Mouse (Mus musculus): ENCODE results near the gene Aoah. TPM values are rescaled to one million over a fixed set of nuclear protein-coding genes. Genes with fewer than 3 reads are reported as not detected.

Gene Aoah
- under 1 TPM; 0.33 to 0.52 TPM for total RNA-seq (2021)
- long read RNA-seq, experiment 1 = 0 reads
- long read RNA-seq, experiment 2 = 0 reads

- TF ChIP-seq CTCF (IDR thresholded peaks at IDR 0.05) = no peak
- DNase-seq (ENCODE audit: extremely low spot score in 1 of 2, low spot score in 2 of 2) = no peak
- no peak within 1 kb of the TSS for H3K4me3 ChIP-seq
- intact Hi-C loops (cut with DNase I) = no loop called here
- H3K27ac ChIP-seq = no peak within 1 kb of the TSS
Measured at GRCm38 (mm10) chr13:20793901-20794300, at the start of gene Aoah. Gene Aoah (plus strand): TSS chr13:20794113.

- Histone ChIP-seq H3K27ac (no peak overlapping the region), H3K4me3 (no peak overlapping the region)
- no peak for TF ChIP-seq CTCF (IDR thresholded peaks at IDR 0.05)
- DNase-seq (ENCODE audit: extremely low spot score in 1 of 2, low spot score in 2 of 2) = no peak
- intact Hi-C loops (cut with DNase I) = no loop called here
Measured at GRCm38 (mm10) chr13:20754843-20755242, 39.1 kb upstream of the Aoah start.

DNA sequence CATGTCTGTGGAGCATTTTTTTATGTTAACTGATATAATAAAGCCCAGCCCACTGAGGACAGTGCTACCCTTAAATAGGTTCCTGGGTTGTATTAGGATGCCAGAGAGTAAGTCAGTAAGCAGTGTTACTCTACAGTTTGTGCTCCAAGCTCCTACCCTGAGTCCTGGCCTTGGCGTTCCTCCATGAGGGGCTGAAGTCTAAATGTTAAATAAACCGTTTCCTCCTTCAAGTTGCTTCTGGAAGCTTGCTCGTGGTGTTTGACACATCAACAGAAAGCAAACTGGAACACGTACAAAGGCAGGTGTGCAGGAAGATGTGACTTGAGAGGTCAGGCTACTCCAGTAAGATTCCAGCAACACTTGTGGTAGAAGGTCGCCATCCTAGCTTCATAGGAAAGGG, 10.3 kb upstream of the Aoah start:
- no peak for TF ChIP-seq CTCF (IDR thresholded peaks at IDR 0.05)
- no peak overlapping the region for H3K4me3 ChIP-seq
- intact Hi-C loops (cut with DNase I) = no loop called here
- H3K27ac ChIP-seq = no peak overlapping the region
- DNase-seq (ENCODE audit: extremely low spot score in 1 of 2, low spot score in 2 of 2) = no peak

DNA sequence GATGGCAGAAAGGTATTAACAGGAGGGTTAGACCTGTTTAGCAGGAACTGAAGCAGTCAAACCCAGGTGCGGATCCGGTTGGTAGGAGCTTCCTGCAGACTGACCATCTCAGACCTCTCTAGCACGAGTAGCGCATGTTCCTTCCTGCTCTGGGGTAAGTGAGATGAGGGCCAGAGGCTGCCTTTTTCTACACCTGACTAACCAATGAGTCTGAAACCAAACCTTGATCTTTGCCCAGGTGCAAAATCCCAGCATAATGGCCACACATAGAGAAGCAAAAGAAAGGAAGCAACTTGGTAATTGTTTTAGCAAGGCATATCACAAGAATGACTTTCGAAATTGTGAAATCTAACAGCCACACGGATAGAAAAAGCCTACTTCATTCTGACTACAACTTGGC, 9.9 kb upstream of the Aoah start:
- intact Hi-C loops (cut with DNase I) = no loop called here
- Histone ChIP-seq H3K4me3 (no peak overlapping the region), H3K27ac (no peak overlapping the region)
- no peak for DNase-seq (ENCODE audit: extremely low spot score in 1 of 2, low spot score in 2 of 2)
- no peak for TF ChIP-seq CTCF (IDR thresholded peaks at IDR 0.05)

GRCm38 (mm10) chr13:20785960-20786359, 8.0 kb upstream of the Aoah start:
- Histone ChIP-seq H3K27ac (no peak overlapping the region), H3K4me3 (no peak overlapping the region)
- intact Hi-C loops (cut with DNase I) = no loop called here
- DNase-seq (ENCODE audit: extremely low spot score in 1 of 2, low spot score in 2 of 2) = no peak
- TF ChIP-seq CTCF (IDR thresholded peaks at IDR 0.05) = no peak

GRCm38 (mm10) chr13:20786825-20787245, 7.1 kb upstream of the Aoah start:
- TF ChIP-seq CTCF (IDR thresholded peaks at IDR 0.05) = no peak

GRCm38 (mm10) chr13:20787952-20788351, 6.0 kb upstream of the Aoah start:
- TF ChIP-seq CTCF (IDR thresholded peaks at IDR 0.05) = no peak
- no peak for DNase-seq (ENCODE audit: extremely low spot score in 1 of 2, low spot score in 2 of 2)
- Histone ChIP-seq H3K27ac (no peak overlapping the region), H3K4me3 (no peak overlapping the region)
- intact Hi-C loops (cut with DNase I) = no loop called here

More at GRCm38 (mm10) chr13:20786825-20787245, 7.1 kb upstream of the Aoah start:
- Histone ChIP-seq H3K27ac (no peak overlapping the region), H3K4me3 (no peak overlapping the region)
- no peak for DNase-seq (ENCODE audit: extremely low spot score in 1 of 2, low spot score in 2 of 2)
- intact Hi-C loops (cut with DNase I) = no loop called here

- intact Hi-C loops (cut with DNase I) = no loop called here
- DNase-seq (ENCODE audit: extremely low spot score in 1 of 2, low spot score in 2 of 2) = no peak
- no peak for TF ChIP-seq CTCF (IDR thresholded peaks at IDR 0.05)
Measured at GRCm38 (mm10) chr13:20796651-20797050, 2.7 kb downstream of the Aoah start.

DNA sequence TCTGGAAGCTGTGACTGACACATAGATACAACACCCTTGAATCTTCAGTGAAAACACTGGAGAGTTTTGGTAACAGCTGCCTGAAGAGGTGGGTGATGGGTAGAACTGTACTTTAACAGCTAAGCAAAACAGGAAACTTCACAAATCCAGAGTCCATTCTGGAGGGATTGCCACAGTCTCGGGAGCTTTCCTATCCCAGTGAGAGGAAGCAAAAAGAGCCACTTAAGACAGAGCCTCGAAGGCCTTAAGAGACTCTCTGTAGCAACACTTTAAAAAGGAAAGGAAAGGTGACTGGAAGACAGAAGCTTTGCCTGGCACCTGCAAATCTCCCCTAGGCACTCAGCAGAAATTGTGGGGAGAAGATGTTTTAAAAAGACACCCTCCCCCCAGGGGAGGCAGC, 4.6 kb downstream of the Aoah start:
- no peak for TF ChIP-seq CTCF (IDR thresholded peaks at IDR 0.05)
- intact Hi-C loops (cut with DNase I) = no loop called here
- no peak overlapping the region for H3K27ac ChIP-seq
- no peak overlapping the region for H3K4me3 ChIP-seq
- no peak for DNase-seq (ENCODE audit: extremely low spot score in 1 of 2, low spot score in 2 of 2)

More at GRCm38 (mm10) chr13:20796651-20797050, 2.7 kb downstream of the Aoah start:
- Histone ChIP-seq H3K4me3 (no peak overlapping the region), H3K27ac (no peak overlapping the region)

GRCm38 (mm10) chr13:20799772-20800171, 5.9 kb downstream of the Aoah start:
- no peak for TF ChIP-seq CTCF (IDR thresholded peaks at IDR 0.05)
- Histone ChIP-seq H3K27ac (no peak overlapping the region), H3K4me3 (no peak overlapping the region)
- intact Hi-C loops (cut with DNase I) = no loop called here
- DNase-seq (ENCODE audit: extremely low spot score in 1 of 2, low spot score in 2 of 2) = no peak

DNA sequence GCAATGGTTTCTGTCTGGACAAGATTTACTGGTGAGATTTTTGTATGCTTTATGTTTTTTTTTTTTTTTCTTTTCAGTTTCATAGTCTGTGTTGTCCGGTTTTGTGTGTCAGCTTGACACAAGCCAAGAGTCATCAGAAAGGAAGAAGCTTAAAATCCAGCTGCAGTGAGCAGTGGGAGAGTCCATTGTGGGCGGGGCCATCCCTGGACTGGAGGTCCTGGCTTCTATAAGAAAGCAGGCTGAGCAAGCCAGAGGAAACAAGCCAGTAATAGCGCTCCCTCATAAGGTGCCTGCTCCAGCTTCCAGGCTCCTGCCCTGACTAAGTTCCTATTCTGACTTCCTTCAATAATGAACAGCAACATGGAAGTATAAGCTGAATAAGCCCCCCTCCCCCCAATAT, 6.7 kb downstream of the Aoah start:
- H3K4me3 ChIP-seq = no peak overlapping the region
- DNase-seq (ENCODE audit: extremely low spot score in 1 of 2, low spot score in 2 of 2) = no peak
- intact Hi-C loops (cut with DNase I) = no loop called here
- no peak overlapping the region for H3K27ac ChIP-seq
- no peak for TF ChIP-seq CTCF (IDR thresholded peaks at IDR 0.05)

DNA sequence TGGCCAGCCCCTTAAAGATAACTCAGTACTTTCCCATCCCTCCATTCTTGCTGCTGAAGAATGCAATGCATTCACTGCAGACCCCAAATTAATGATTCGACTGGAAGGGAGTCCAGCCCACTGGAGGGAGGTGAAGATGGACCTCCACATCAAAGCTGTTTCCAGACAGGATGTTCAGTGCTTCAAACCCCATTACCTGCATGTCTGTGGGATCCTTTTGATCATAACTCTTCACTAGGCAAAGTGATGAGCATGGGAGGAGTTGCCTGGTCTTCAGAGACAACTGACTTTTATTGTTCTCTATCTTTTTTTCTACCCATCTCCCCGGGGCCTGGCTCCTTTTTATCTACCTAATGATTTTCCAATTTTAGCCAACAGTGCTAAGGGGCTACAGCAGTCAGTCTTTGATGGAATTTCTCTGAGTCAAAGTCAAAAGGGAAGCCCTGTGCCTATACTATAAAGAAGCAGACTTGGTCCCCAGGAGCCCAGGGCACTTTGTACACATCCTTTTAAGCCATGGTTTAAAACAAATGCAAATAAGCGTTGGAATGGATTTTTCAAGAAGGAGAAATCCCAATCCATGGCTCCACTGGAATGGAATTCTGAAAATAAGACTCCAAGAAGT, 18.0 kb downstream of the Aoah start:
- DNase-seq (ENCODE audit: extremely low spot score in 1 of 2, low spot score in 2 of 2) = no peak
- no peak overlapping the region for H3K27ac ChIP-seq
- H3K4me3 ChIP-seq = no peak overlapping the region
- no peak for TF ChIP-seq CTCF (IDR thresholded peaks at IDR 0.05)
- intact Hi-C loops (cut with DNase I) = no loop called here

- H3K4me3 ChIP-seq = no peak overlapping the region
- no peak overlapping the region for H3K27ac ChIP-seq
- no peak for DNase-seq (ENCODE audit: extremely low spot score in 1 of 2, low spot score in 2 of 2)
- TF ChIP-seq CTCF (IDR thresholded peaks at IDR 0.05) = no peak
- intact Hi-C loops (cut with DNase I) = no loop called here
Measured at GRCm38 (mm10) chr13:20816385-20816784, 22.5 kb downstream of the Aoah start.
